Mouse (Mus musculus): ENCODE results near the gene Pdcd1lg2. TPM values are rescaled to one million over a fixed set of nuclear protein-coding genes. Genes with fewer than 3 reads are reported as not detected.

Pdcd1lg2 gene
- total RNA-seq, 1 experiment, result not detected

GRCm38 (mm10) chr19:29454141-29454601, 43.5 kb downstream of the Pdcd1lg2 start:
- Histone ChIP-seq H3K9ac (ENCODE audit: insufficient read depth, low read depth, low read length, poor library complexity, severe bottlenecking) (no peak overlapping the region), H3K27ac (ENCODE audit: insufficient read depth, low read depth, low read length, poor library complexity, severe bottlenecking) (no peak overlapping the region), H3K4me1 (ENCODE audit: control insufficient read depth in 2 of 2, insufficient read depth in 2 of 2, low read length in 2 of 2, poor library complexity in 1 of 2) (no peaks in the 10 kb centered on the region), H3K9me3 (ENCODE audit: control insufficient read depth, insufficient read depth, low read depth, low read length) (no peaks in the 10 kb centered on the region), H3K4me3 (ENCODE audit: insufficient read depth in 1 of 2, low read depth in 1 of 2, low read length in 2 of 2, poor library complexity in 1 of 2, severe bottlenecking in 1 of 2) (no peak overlapping the region), H3K36me3 (ENCODE audit: control insufficient read depth, insufficient read depth, low read length, poor library complexity, severe bottlenecking) (no peaks in the 10 kb centered on the region)
- no peak for TF ChIP-seq CHD2 (IDR thresholded peaks at IDR 0.05; ENCODE audit: low read depth, low read length)
- TF ChIP-seq MAFK (IDR thresholded peaks at IDR 0.05; ENCODE audit: insufficient read depth, low read depth, low read length), result no peak
- no peak for TF ChIP-seq ZC3H11A (IDR thresholded peaks at IDR 0.05; ENCODE audit: borderline replicate concordance, low read depth, low read length)
- no peak for TF ChIP-seq HCFC1 (IDR thresholded peaks at IDR 0.05; ENCODE audit: borderline replicate concordance, insufficient read depth, low read length)
- TF ChIP-seq ZNF384 (IDR thresholded peaks at IDR 0.05; ENCODE audit: low read depth, low read length), result no peak
- in situ Hi-C loops (cut with MboI; ENCODE audit: low sequenced_read_pairs in 2 of 2, unreplicated experiment in 2 of 2), result no loop called here
- DNase-seq (ENCODE audit: low read depth, low spot score), result no peak

- H3K9ac ChIP-seq (ENCODE audit: insufficient read depth, low read depth, low read length, poor library complexity, severe bottlenecking), result no peak overlapping the region
- H3K4me1 ChIP-seq (ENCODE audit: control insufficient read depth in 2 of 2, insufficient read depth in 2 of 2, low read length in 2 of 2, poor library complexity in 1 of 2), result no peaks in the 10 kb centered on the region
- in situ Hi-C loops (cut with MboI; ENCODE audit: low sequenced_read_pairs in 2 of 2, unreplicated experiment in 2 of 2), result no loop called here
- DNase-seq (ENCODE audit: low read depth, low spot score), result no peak
- TF ChIP-seq MAFK (IDR thresholded peaks at IDR 0.05; ENCODE audit: insufficient read depth, low read depth, low read length) (no peak), ZC3H11A (IDR thresholded peaks at IDR 0.05; ENCODE audit: borderline replicate concordance, low read depth, low read length) (no peak), CHD2 (IDR thresholded peaks at IDR 0.05; ENCODE audit: low read depth, low read length) (no peak), ZNF384 (IDR thresholded peaks at IDR 0.05; ENCODE audit: low read depth, low read length) (no peak), HCFC1 (IDR thresholded peaks at IDR 0.05; ENCODE audit: borderline replicate concordance, insufficient read depth, low read length) (no peak)
- no peak overlapping the region for H3K4me3 ChIP-seq (ENCODE audit: insufficient read depth in 1 of 2, low read depth in 1 of 2, low read length in 2 of 2, poor library complexity in 1 of 2, severe bottlenecking in 1 of 2)
- H3K27ac ChIP-seq (ENCODE audit: insufficient read depth, low read depth, low read length, poor library complexity, severe bottlenecking), result no peak overlapping the region
- H3K9me3 ChIP-seq (ENCODE audit: control insufficient read depth, insufficient read depth, low read depth, low read length), result no peaks in the 10 kb centered on the region
- H3K36me3 ChIP-seq (ENCODE audit: control insufficient read depth, insufficient read depth, low read length, poor library complexity, severe bottlenecking), result no peaks in the 10 kb centered on the region
Measured at GRCm38 (mm10) chr19:29455156-29455555, 44.4 kb downstream of the Pdcd1lg2 start.

- H3K4me1 ChIP-seq (ENCODE audit: control insufficient read depth in 2 of 2, insufficient read depth in 2 of 2, low read length in 2 of 2, poor library complexity in 1 of 2), result no peaks in the 10 kb centered on the region
- no peak for DNase-seq (ENCODE audit: low read depth, low spot score)
- no peaks in the 10 kb centered on the region for H3K36me3 ChIP-seq (ENCODE audit: control insufficient read depth, insufficient read depth, low read length, poor library complexity, severe bottlenecking)
- no peak overlapping the region for H3K9ac ChIP-seq (ENCODE audit: insufficient read depth, low read depth, low read length, poor library complexity, severe bottlenecking)
- H3K4me3 ChIP-seq (ENCODE audit: insufficient read depth in 1 of 2, low read depth in 1 of 2, low read length in 2 of 2, poor library complexity in 1 of 2, severe bottlenecking in 1 of 2), result no peak overlapping the region
- no peaks in the 10 kb centered on the region for H3K9me3 ChIP-seq (ENCODE audit: control insufficient read depth, insufficient read depth, low read depth, low read length)
- TF ChIP-seq MAFK (IDR thresholded peaks at IDR 0.05; ENCODE audit: insufficient read depth, low read depth, low read length) (no peak), CHD2 (IDR thresholded peaks at IDR 0.05; ENCODE audit: low read depth, low read length) (no peak), HCFC1 (IDR thresholded peaks at IDR 0.05; ENCODE audit: borderline replicate concordance, insufficient read depth, low read length) (no peak), ZNF384 (IDR thresholded peaks at IDR 0.05; ENCODE audit: low read depth, low read length) (no peak), ZC3H11A (IDR thresholded peaks at IDR 0.05; ENCODE audit: borderline replicate concordance, low read depth, low read length) (no peak)
- H3K27ac ChIP-seq (ENCODE audit: insufficient read depth, low read depth, low read length, poor library complexity, severe bottlenecking), result no peak overlapping the region
- in situ Hi-C loops (cut with MboI; ENCODE audit: low sequenced_read_pairs in 2 of 2, unreplicated experiment in 2 of 2), result no loop called here
Measured at GRCm38 (mm10) chr19:29457982-29458381, 47.3 kb downstream of the Pdcd1lg2 start.

- TF ChIP-seq ZC3H11A (IDR thresholded peaks at IDR 0.05; ENCODE audit: borderline replicate concordance, low read depth, low read length) (no peak), MAFK (IDR thresholded peaks at IDR 0.05; ENCODE audit: insufficient read depth, low read depth, low read length) (no peak), ZNF384 (IDR thresholded peaks at IDR 0.05; ENCODE audit: low read depth, low read length) (no peak), CHD2 (IDR thresholded peaks at IDR 0.05; ENCODE audit: low read depth, low read length) (no peak), HCFC1 (IDR thresholded peaks at IDR 0.05; ENCODE audit: borderline replicate concordance, insufficient read depth, low read length) (no peak)
Measured at GRCm38 (mm10) chr19:29462462-29462861, 51.7 kb downstream of the Pdcd1lg2 start.

More at GRCm38 (mm10) chr19:29462462-29462861, 51.7 kb downstream of the Pdcd1lg2 start:
- no peak overlapping the region for H3K9ac ChIP-seq (ENCODE audit: insufficient read depth, low read depth, low read length, poor library complexity, severe bottlenecking)
- in situ Hi-C loops (cut with MboI; ENCODE audit: low sequenced_read_pairs in 2 of 2, unreplicated experiment in 2 of 2), result no loop called here
- no peak overlapping the region for H3K27ac ChIP-seq (ENCODE audit: insufficient read depth, low read depth, low read length, poor library complexity, severe bottlenecking)
- no peaks in the 10 kb centered on the region for H3K36me3 ChIP-seq (ENCODE audit: control insufficient read depth, insufficient read depth, low read length, poor library complexity, severe bottlenecking)
- no peak overlapping the region for H3K4me3 ChIP-seq (ENCODE audit: insufficient read depth in 1 of 2, low read depth in 1 of 2, low read length in 2 of 2, poor library complexity in 1 of 2, severe bottlenecking in 1 of 2)
- H3K9me3 ChIP-seq (ENCODE audit: control insufficient read depth, insufficient read depth, low read depth, low read length), result no peaks in the 10 kb centered on the region
- no peak for DNase-seq (ENCODE audit: low read depth, low spot score)
- no peaks in the 10 kb centered on the region for H3K4me1 ChIP-seq (ENCODE audit: control insufficient read depth in 2 of 2, insufficient read depth in 2 of 2, low read length in 2 of 2, poor library complexity in 1 of 2)

Data from ES-E14 (cell line).